Mouse (Mus musculus) erythroblast, embryonic 14.5 days (primary cell): Measurements from ENCODE around the gene Dnaaf2.

Source experiments
- GATA1 ChIP-seq: IDR thresholded peaks from 2 replicates; pipeline ENCODE4 v1.6.1; 2012; ENCODE audit warnings: low read length, inconsistent platforms, mixed read lengths
- TAL1 ChIP-seq: IDR thresholded peaks from 3 replicates; pipeline ENCODE4 v1.6.1; 2012; ENCODE audit warnings: low read length, inconsistent platforms, mixed read lengths

- TF ChIP-seq GATA1 (no peak), TAL1 (no peak)
These were observed 16.4 kb downstream of the Dnaaf2 start for GRCm38 (mm10) chr12:69181800-69182199.
